Mouse (Mus musculus) cerebellum, adult (tissue): Measurements from ENCODE around the gene Cbfa2t3.

Experiments used
- ATAC-seq: cut with Nextera tagmentation; 2 replicates; pipeline ENCODE4 v1.9.2; 2017; ENCODE audit warnings: mild to moderate bottlenecking, moderate library complexity, mixed read lengths; ENCODE audit not compliant: insufficient number of reproducible peaks, low FRiP score, low TSS enrichment

Cbfa2t3 gene

DNA sequence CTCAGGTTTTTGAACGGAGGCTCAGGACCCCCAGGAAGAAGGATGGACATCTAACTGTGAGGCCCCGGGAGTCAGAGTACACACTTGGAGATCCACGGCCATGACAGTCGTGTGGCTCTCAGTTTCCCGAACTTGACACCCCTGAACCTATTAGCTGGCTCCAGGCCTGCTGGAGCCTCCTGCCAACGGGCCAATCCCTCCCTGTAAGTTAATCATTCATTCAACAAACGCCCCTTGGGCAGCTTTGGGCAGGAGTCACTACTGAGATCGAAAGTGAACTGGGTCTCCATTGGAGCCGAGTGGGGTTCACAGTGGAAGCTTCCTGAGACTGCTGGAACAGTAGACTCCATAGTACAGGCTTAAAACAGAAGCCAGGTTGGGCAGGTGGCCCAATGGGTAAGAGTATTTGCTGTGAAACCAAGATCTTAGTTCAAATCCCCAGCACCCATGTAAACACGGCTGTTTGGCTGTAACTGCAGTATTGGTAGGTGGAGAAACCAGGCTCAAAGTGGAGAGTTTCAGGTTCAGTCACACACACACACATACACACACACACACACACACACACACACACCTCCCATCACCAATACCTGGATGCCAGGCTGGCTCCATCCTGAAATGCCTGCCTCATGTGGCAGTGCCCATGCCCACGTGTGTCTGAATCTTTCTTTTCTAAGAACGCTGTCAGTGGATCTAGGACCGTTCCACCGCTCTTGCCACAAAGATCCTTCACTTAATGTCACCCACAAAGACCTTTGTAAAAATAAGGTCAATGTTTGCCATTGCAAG lies 20.0 kb upstream of the Cbfa2t3 start:
- no peak for ATAC-seq

DNA sequence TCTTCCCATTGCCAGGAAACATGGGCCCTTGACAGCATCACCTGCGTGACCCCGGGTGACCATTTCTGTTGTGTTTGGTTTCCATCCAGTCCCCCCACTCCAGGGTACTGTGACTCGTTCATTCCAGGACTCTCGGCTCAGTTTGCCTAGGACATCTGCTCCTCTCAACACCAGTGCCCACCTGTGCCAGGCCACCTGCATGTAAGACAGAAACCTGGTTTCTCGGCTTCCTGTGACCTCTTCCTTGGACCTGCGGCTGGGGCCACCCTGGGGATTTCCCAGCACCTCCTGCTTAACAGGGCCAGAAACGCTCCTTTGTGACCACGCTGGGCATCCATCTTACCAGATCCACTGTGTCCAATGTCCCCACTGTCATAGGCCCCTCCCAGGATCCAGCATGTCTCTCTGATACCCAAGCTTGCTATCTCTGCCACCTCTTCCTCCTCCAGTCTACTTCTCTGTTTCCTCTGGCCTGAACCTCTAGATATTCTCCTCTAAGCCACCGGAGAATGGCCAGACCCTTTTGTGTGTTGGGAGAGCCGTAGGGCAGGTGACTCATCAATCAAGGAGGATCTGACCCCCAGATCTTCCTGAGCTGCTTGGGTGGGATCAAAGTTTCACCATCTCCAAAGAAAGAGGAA lies 19.1 kb upstream of the Cbfa2t3 start:
- ATAC-seq, result no peak

DNA sequence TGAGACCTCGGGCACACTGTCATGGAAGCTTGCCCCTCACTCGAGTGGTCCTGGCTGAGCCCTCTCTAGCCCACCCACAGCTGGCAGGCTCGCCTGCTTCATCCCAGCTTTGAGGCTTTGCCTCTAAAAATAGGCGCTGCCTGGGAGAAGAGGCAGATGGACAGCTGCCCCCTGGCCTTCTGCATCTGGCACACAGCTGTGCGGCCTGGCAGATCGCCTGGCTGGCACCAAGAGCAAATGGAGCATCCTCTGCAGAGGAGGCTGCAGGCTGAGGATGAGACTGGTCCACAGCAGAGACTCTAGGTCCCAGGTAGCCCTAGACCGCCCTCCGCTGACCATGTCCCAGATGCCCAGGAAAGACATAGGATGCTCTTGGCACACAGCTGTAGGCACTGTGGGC lies 17.7 kb upstream of the Cbfa2t3 start:
- ATAC-seq, result no peak

DNA sequence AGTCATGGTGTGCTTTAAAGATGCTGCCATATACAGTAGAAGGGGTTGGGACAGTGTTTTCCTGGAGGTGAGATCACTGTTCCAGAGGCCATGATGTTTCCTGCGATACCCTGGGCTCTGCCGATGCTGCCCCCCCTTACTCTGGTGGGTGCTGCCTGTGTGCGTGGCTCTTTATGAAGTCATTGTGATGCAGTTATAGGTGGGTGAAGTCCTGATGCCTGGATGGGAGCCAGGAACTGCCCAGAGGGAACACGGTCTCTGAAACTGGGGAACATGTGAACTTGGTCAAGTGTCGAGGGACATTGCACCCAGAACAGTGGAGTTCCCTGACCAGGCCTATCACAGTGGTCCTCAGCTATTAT lies 14.2 kb upstream of the Cbfa2t3 start:
- ATAC-seq, result no peak

DNA sequence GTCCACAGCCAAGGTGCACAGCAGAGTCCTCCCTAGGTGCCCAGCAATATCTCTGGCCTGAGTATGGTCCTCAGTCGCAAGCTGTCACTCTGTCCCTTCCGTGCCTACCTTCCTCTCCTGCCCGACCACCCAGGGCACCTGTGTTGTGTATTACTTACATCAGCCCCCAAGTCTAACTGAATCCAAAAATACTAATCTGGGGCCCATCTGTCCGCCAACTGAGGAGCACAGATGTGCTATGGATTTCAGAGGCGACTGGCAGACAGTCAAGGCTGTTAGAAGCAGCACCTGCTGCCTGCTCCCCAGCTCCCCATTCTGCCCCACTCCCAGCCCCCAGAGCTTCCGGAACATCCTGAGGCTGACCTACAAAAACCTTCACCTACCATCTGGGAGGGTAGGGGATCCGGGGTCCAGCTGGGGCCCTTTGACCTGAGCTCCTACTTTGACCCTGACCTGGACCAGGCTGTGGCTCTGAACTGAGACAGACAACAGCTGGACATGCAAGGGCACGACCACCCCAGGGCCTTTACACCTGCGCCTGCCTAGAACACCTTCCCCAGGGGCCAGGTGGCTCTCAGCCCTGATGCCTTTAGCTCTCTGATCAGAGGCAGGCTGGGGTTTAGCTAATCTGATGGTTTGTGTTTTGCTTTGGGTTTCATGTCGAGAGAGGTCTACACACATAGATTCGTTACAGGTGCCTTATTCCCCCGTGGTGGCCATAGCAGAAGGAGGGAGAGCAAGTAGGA lies 13.7 kb upstream of the Cbfa2t3 start:
- no peak for ATAC-seq

DNA sequence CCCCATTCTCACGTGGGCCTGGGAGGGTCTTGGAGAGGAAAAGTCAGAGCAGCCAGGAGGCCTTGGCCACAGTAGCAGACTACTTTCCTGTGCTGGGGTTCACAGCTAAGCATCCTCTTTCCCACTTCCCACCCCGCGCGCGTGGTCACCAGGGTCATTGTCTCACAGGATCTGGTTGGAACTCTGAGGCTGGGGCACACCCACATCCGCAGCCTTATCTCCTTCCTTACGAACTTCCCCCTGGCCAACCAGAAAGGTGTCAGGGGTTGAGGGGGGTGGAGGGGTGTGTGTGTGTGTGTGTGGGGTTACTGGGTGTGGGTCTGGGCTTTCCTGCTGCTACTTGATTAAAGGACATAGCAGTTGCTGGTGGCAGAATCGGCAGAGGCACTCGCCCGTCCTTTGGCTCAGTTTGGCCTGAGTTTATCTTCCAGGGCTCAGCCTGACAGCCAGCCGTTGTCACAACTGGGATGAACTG lies 13.0 kb upstream of the Cbfa2t3 start:
- ATAC-seq, result no peak

DNA sequence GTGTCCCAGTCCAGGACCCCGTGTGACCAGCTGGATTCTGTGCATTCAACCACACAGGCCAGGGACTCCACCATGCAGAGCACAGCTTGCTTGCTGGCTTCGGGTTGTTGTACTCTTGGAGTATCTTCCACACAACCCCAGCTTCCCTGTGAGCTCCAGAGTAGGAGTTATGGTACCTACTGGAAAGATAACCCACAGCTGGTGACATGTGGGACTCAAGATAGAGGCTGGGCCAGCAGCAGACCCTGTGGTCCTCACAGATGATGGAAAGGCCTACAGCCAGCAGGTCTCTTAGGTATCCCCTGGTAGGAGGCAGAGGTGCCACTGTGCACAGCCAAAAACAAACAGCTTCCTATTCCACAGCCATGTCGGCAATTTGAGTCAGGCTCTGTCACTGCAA lies 12.6 kb upstream of the Cbfa2t3 start:
- no peak for ATAC-seq

DNA sequence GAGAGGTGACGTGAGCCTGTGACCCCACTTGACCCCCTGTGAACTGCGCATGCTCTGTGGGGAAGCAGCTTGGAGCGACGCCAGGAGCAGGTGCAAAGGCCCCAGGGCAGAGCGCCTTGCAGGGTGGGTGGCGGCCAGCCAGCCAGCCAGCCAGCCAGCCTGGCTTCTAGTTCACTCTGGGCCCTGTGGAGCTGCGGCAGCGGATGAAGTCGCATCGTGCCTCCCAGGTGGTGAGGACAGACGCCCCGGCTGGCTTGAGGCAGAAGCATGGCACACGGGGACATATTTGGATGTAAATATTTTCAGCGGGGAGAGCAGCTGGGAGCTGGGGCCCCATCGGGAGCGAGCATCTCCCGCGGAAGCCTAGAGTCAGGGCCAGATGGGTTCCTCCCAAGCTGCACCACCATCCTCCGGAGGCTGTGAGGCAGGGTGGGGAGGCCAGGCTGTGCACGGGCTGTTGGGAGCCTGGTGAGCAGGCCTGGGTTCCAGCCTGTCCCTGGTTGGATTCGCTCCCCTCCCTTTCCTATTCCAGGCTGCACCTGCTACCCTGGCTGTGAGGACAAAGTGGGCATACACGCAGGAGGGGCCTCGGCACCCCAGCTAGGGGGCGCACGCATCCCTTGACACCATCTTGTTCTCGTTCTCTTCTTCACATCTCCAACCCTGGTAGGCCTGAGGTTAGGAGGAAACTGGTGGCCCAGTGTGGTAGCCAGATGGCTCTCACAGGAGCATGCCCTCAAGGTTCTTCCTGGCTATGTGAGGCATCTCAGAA lies 10.6 kb upstream of the Cbfa2t3 start:
- peak; percentile 75 for ATAC-seq

DNA sequence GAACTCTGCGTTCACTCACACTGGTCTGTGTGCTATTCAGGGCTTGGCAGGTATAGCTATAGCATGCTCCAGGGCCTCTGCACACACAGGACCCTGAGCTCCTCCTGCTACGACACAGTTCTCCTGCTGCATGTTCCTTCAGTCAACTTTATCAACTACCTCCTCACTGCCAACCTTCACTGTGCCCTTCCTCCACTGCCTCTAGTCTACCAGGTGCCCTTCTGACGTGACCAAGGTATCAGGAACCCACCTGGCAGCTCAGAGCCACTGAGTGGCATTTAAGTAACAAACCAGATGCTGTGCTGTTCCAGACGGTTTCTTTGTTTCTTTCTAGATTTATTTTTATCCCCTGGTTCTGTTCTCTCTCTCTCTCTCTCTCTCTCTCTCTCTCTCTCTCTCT lies 8.3 kb upstream of the Cbfa2t3 start:
- ATAC-seq, result no peak

DNA sequence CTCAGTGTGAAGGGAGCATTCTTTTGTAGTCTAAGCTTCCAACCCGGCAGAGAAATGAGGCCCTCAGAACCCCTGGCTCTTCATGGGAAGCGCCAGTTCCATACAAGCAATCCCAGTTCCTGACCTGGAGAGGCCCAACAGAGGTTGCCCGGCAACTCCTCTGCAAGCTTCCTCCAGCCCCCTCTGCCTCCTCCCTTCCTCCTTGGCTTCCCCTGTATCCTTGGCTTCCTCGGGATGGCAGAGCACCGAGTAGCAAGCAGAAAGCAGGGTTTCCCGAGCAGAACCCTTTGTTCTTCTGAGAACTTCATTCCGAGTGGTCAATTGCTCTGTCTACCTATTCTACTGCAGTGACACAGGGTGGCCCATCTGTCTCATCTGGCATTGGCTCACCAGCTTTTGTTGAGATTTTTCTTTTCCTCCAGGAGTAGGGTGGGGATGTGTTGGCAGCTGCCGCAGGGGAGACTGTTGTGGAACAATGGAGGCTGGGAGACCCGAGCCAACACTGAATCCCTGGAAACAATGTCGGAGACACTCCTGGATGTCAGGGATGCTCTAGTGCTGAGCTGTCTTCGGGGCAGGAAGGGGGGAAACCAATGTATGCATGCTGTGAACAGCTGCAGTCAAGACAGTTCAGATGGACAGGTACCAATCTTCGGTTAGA lies 7.1 kb upstream of the Cbfa2t3 start:
- ATAC-seq, result no peak

DNA sequence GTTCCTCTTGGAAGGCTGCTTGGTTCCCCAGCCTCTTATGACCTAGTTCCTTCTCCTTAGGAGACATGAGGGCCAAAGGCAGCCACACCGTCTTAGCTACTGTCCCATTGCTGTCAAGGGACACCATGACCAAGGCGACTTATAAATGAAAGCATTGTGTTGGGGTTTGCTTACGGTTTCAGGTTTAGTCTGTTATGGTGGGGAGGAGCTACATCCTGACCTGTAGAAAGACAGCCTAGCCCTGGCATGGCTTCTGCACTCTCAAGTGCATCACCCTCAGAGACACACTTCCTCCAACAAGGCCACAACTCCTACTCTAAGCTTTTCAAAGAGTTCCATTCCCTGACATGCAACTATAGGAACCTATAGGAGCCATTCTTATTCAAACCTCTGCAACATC lies 5.7 kb upstream of the Cbfa2t3 start:
- ATAC-seq, result no peak

DNA sequence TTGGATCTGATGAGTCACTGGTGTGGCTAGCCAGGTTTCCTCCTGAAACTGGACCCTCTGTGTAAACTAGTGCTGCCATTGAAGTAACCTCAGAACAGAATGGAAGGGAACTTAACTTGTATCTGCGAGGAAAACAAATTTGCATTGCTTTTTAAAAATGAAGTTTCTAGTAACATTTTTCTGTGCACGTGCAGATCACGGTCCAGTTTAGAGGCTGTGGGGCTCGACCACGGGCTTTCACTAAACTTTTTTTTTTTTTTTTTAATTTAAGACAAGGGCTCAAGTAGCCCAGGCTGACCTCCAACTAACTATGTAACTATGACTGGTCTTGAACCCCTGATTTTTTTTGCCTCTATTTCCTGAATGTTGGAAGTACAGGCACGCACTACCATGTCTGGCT lies 4.0 kb upstream of the Cbfa2t3 start:
- no peak for ATAC-seq

DNA sequence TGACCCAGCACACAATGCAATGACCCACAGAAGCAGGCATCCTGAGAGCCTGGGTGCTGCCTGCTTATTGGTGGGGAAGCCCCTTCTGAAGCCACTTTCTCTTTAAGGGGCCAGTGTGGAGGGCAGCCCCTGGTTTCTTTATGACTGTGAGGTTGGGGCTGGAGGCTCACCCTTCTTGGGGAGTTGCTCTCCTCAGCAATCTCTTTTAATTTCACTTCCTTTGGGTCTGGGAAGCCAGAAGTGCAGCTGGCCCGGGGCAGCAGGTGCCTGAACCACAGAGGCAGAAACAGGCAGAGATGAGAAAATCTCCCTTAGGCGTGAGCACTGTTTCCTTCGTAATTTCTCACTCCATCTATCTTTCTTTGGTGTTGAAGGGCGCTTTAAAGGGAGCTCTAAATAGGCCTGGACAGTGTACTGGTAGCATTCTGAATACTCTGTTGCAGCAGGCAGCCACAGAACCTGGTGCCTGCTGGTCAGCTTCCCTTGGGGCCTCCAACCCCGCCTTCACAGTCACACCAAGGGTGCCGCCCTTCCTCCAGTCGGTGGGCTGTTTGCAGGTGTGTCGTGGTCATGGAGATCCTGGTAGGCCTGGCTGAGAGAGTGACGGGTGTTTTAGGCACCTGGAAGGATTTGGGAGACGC lies 3.5 kb upstream of the Cbfa2t3 start:
- no peak for ATAC-seq

DNA sequence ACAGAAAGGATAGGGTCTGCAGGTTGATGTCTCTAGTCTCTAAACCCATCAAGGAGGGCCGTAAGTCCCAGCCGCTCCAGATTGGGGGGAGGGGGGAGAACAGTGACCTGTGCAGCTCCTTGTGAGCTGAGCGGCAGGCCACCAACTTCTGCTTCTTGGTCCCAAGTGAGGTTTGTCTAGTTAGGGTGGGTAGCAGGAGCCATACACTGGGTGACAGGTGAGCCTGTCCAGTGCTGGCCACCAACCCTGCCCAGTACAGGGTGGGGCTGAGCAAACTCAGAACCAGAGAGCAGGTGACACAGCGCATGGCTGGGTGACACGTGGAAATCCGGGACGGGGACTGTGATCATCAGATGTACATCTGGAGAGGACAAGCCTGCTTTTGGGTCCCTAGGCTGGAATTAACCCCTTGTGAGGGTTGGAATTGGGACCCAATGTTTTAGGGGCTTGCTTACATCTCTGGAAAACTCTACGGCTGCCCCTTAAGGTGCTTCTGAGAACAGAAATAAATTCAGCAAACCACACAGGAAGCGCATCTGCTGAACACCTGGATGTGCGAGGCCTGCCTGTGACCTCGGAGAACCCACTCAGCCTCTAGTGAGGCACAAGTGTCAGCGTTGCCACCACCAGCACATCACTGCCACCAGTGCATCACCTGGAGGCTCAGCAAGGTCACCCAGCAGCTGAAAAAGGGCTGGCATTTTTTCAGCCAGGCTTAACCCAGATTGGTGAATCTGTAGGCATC lies 2.7 kb upstream of the Cbfa2t3 start:
- no peak for ATAC-seq

DNA sequence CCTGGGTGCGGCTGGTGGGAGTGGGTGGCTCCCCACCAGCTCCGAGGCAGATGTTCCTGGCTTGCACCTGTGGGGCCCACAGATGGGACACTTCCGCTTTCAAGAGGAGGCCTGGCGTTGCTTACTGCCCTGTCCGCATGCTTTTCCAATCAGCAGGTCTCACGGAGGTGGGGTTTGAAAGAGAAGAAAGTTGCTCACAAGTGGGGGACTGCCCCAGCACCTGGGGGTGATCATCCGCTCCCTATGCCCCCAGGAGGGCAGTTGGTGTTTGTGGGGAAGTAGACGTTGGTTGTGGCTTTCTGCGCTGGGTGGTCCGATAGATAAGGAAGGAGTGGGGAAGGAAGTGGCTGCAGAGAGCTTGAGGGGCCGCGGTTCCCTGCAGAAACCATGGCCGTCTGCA lies 1.7 kb upstream of the Cbfa2t3 start:
- ATAC-seq, result no peak

DNA sequence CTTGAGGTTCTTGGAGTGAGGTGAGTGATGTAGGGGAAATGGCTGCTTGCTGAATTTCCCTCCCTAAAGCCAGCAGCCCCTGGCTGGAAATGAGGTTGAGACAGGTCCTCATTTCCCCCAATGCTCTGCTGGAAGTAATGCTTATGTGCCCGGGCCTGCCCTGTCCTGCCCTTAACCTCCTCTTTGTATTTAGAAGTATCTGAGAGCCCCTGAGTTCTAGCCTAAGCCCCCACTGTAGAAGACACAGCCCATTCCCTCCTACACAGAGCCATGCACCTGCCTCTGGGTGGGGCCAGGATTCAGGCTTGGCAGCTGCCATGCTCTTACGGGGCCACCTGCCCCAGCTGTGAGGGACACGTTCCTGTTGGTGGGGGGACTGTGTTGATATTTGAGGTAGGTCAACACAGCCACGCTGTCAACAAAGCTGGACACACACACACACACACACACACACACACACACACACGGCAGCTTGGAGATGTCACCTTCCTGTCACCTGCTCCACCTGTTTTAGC lies 598 bp downstream of the Cbfa2t3 start:
- no peak for ATAC-seq

DNA sequence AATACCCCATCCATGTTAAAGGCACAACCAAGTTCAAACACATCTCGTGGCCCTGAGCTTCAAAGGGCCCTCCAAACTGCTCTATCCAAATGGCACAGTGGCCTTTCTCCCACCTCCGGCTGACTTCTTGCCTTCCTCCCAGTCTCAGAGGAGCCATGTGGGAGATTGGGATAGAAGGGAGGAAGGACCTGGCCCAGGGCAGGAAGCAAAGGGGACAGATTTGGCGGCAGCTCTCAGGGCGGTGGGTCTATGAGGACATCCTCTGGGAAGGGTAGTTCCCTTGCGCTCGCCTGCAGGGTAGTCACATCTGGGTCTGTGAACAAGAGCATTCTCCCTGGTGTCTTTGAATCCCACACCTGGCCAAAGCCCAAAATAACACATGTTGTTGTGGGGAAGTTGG lies 1.3 kb downstream of the Cbfa2t3 start:
- ATAC-seq, result no peak

DNA sequence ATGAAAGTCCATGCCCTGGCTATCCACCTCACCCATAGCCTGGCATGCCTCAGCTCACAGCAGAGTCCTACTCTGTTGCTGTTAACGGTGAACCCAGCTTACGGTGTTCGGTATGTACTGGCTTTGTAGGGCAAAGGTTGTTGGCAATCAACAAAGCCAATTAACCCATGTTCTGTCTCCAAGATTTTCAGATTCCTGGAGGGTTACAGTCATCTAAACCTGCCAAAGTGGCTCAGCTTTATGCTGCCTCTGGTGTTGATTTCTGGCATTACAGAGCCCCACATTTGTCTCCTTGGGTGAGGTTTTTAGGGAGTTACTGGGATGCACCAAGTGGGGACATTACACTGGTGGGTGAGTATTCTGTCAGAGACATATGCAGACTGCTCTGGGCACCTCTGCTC lies 1.7 kb downstream of the Cbfa2t3 start:
- ATAC-seq, result no peak
